ENCODE assay signal across 8 mouse cellular contexts in genomic region chr3:28805301-28806097, GRCm38 (mm10). TPM values are rescaled to one million over a fixed set of nuclear protein-coding genes. Genes with fewer than 3 reads are reported as not detected.
DNase-seq lines count a peak whose midpoint lies in the region; ATAC-seq lines count a peak whose summit lies in the region.

Gene Rpl22l1, plus strand, starts transcription at chr3:28805436.

- peak; percentile 99 to 100 for DNase-seq in B cell, adult 2 months
- DNase-seq in brain, adult 2 months (ENCODE audit: low read depth, low spot score), result peak; percentile 99
- DNase-seq in heart, embryonic 10.5 days (ENCODE audit: low spot score), result peak; percentile 99
- DNase-seq in liver, result peak; percentile 99
- DNase-seq in spleen, postnatal 4 days (ENCODE audit: low spot score in 2 of 2), result peak; percentile 98 to 99

- WGBS in heart, embryonic 10.5 days, result under 1% methylated on average over 71 of the region's 72 CpGs
- WGBS in kidney, embryonic 15.5 days, result under 1% methylated on average over 72 of the region's 72 CpGs

- peaks cover 16% of the 10 kb centered on the region; the same call in 1 of the 2 replicates for H3K36me3 ChIP-seq in heart, embryonic 10.5 days
- H3K36me3 ChIP-seq in kidney, embryonic 15.5 days, result peaks cover 29% of the 10 kb centered on the region

- H3K4me1 ChIP-seq in heart, embryonic 10.5 days, result peaks cover 5% of the 10 kb centered on the region; the same call in 1 of the 2 replicates
- H3K4me1 ChIP-seq in kidney, embryonic 15.5 days, result peaks cover 10% of the 10 kb centered on the region; the same call in 1 of the 2 replicates

- ATAC-seq in erythroblast, adult 5-6 weeks (replicated peaks; ENCODE audit: low FRiP score, poor library complexity, severe bottlenecking), result peak; percentile 99
- peak; percentile 100 for ATAC-seq in kidney, embryonic 15.5 days (replicated peaks; ENCODE audit: low FRiP score)
- peak; percentile 99 for ATAC-seq in monocyte, adult 5-6 weeks (replicated peaks; ENCODE audit: insufficient number of reproducible peaks, low FRiP score, low TSS enrichment, poor library complexity, severe bottlenecking)

- H3K27ac ChIP-seq in heart, embryonic 10.5 days, result peak within 1 kb of the TSS; percentile 97
- peak within 1 kb of the TSS; percentile 85 for H3K27ac ChIP-seq in kidney, embryonic 15.5 days

- peak within 1 kb of the TSS; percentile 58 for H3K4me2 ChIP-seq in kidney, embryonic 15.5 days

- peak within 1 kb of the TSS; percentile 97 for H3K9ac ChIP-seq in kidney, embryonic 15.5 days

- peak within 1 kb of the TSS; percentile 89 for H3K4me3 ChIP-seq in heart, embryonic 10.5 days
- peak within 1 kb of the TSS; percentile 91 for H3K4me3 ChIP-seq in kidney, embryonic 15.5 days (replicated peaks)

- no peaks in the 10 kb centered on the region for H3K9me3 ChIP-seq in heart, embryonic 10.5 days
- no peaks in the 10 kb centered on the region for H3K9me3 ChIP-seq in kidney, embryonic 15.5 days (replicated peaks)

- H3K27me3 ChIP-seq in heart, embryonic 10.5 days (ENCODE audit: insufficient read depth, poor library complexity, severe bottlenecking), result no peaks in the 10 kb centered on the region
- H3K27me3 ChIP-seq in kidney, embryonic 15.5 days, result no peaks in the 10 kb centered on the region

RNA-seq across cellular contexts. Expression of gene Rpl22l1, which starts in this region (rescaled TPM):
- total RNA-seq in erythroblast, adult 5-6 weeks (2015; ENCODE audit: low replicate concordance), result 204 and 221 TPM in 2 replicates
- total RNA-seq in erythroblast, adult 5-6 weeks (2017; ENCODE audit: low replicate concordance), result 28.6 and 67.2 TPM in 2 replicates
- 267 and 279 TPM in 2 replicates for polyA plus RNA-seq in heart, embryonic 10.5 days (2016; fragmentation: Nextera tagmentation; extraction: Ambion mirVana)
- 412 and 505 TPM in 2 replicates for polyA plus RNA-seq in kidney, embryonic 15.5 days (2015; fragmentation: Nextera tagmentation; extraction: Ambion mirVana)
- total RNA-seq in monocyte, adult 5-6 weeks (2017), result 135 to 174 TPM (median 163 TPM) in 3 replicates

Comparison
In these comparisons a context has a peak if more than half of its experiments do, and no peak if none do; other contexts are left out.
1. Peak in every context shown above with its lines: DNase-seq, ATAC-seq, H3K4me3 ChIP-seq and H3K27ac ChIP-seq.